Mouse (Mus musculus) liver, embryonic 16.5 days (tissue): ENCODE results near the gene Jak3. TPM values are rescaled to one million over a fixed set of nuclear protein-coding genes. Genes with fewer than 3 reads are reported as not detected.

Source experiments
- ATAC-seq: fragments of 200-750 bp; cut with Nextera tagmentation; 2 replicates; pipeline ENCODE4 v1.8.0; 2017; ENCODE audit warnings: low read depth, mild to moderate bottlenecking, moderate number of reproducible peaks, moderate library complexity
- H3K27ac ChIP-seq: fragments of 300-500 bp; sonication (generic); 2 replicates; pipeline ENCODE4 v1.5.1; 2014; ENCODE audit warnings: mild to moderate bottlenecking, low read length
- H3K27me3 ChIP-seq: fragments of 300-500 bp; sonication (generic); 2 replicates; pipeline ENCODE4 v1.6.1; 2014; ENCODE audit warnings: low read depth, low read length, mixed read lengths; ENCODE audit not compliant: control insufficient read depth, insufficient read depth
- H3K36me3 ChIP-seq: fragments of 300-500 bp; sonication (generic); 2 replicates; pipeline ENCODE4 v1.6.1; 2014; ENCODE audit warnings: mild to moderate bottlenecking; ENCODE audit not compliant: control insufficient read depth, insufficient read depth
- H3K4me1 ChIP-seq: fragments of 300-500 bp; sonication (generic); 2 replicates; pipeline ENCODE4 v1.6.1; 2014; ENCODE audit warnings: low read depth, low read length, mixed read lengths; ENCODE audit not compliant: control insufficient read depth
- H3K4me2 ChIP-seq: fragments of 300-500 bp; sonication (generic); 2 replicates; pipeline ENCODE4 v1.6.1; 2014; ENCODE audit warnings: low read depth, low read length, mixed read lengths
- H3K4me3 ChIP-seq: fragments of 300-500 bp; sonication (generic); 2 replicates; pipeline ENCODE4 v1.5.1; 2014; ENCODE audit warnings: low read depth, mild to moderate bottlenecking, low read length
- H3K9ac ChIP-seq: fragments of 300-500 bp; sonication (generic); 2 replicates; pipeline ENCODE4 v1.6.1; 2014; ENCODE audit warnings: low read depth, low read length
- H3K9me3 ChIP-seq: fragments of 300-500 bp; sonication (generic); replicated peaks from 2 replicates; pipeline ENCODE4 v1.6.1; 2016; ENCODE audit warnings: low read length; ENCODE audit not compliant: control insufficient read depth
- WGBS: fragments of 180-500 bp; shearing (Covaris S2); extraction: QIAGEN DNeasy Blood & Tissue Kit; methylation state at CpG from one replicate; pipeline ENCODE4 v1.1.7; 2014; ENCODE audit not compliant: insufficient replicate concordance; 5-methylcytosine and 5-hydroxymethylcytosine counted together
- polyA plus RNA-seq: library from polyadenylated mRNA; unstranded; fragments of >200 nt; fragmentation: Nextera tagmentation; extraction: Ambion mirVana; gene quantifications from 2 replicates; pipeline ENCODE4 v1.2.1, GENCODE M21; 2015

Jak3 gene
- polyA plus RNA-seq, 1 experiment from 2014 or later: 6.3 TPM

DNA sequence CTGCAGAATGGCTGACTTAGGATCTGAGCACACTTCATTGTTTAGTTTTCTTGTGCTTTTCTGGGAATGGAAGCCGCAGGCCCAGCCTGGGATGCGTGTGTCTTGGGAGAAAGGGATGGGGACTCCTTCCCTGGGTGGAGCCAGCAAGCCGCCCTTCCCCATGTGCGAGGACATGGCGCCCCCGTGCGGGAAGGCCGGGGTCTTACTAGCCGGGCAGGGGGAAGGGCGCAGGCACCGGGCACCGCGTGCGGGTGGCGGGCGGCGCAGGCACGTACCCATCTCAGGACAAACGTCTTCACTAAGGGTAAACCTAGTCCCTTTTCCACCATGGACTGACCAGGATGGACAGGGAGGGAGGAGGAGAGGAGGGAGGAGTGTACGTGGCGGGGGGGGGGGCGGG is 42.9 kb upstream of the Jak3 start:
- H3K27me3 ChIP-seq: peaks cover 43% of the 10 kb centered on the region
- no peak overlapping the region for H3K4me3 ChIP-seq
- 4% methylated on average over 19 of the region's 22 CpGs for WGBS
- H3K9ac ChIP-seq: no peak overlapping the region
- H3K36me3 ChIP-seq: no peaks in the 10 kb centered on the region
- no peak for ATAC-seq
- H3K4me1 ChIP-seq: peaks cover 25% of the 10 kb centered on the region
- 0 out of 2 replicates have a peak overlapping the region, but pooled peaks have one; percentile 34 for H3K4me2 ChIP-seq
- H3K27ac ChIP-seq: no peak overlapping the region
- H3K9me3 ChIP-seq: no peaks in the 10 kb centered on the region

DNA sequence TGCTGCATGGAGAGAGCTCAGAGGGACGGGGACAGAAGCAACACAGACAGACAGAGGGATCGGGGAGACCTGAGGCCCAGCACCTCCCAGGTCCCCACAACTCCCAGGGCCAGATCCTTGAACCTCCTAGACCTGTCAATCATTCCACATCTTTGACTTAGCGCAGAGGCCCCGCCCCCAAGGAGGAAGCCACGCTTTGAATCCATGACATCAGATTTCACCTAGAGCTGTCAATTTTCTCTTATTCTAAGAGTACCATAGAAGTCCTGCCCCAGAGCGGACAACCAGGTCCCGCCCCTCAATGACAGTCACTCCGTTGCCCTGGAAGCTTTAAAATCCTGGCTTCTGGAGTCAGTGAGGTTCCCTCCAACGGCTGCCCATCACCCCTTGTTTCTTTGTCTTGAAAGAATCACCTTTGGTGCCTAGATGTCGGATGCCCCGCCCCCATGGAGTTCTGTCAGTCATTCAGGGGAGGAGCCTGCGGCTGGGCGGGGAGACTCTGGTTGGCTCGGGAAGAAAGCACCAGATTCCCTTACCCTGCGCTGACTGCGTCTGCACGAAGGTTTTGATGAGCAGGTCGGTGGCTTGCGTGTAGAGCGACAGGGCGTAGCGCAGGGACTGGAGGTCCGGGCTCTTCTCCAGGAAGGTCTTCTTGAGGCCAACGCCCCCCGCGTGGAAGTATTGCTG is 42.0 kb upstream of the Jak3 start:
- WGBS: 2% methylated on average over 26 of the region's 26 CpGs
- H3K4me1 ChIP-seq: peaks cover 15% of the 10 kb centered on the region
- H3K36me3 ChIP-seq: no peaks in the 10 kb centered on the region
- H3K9ac ChIP-seq: no peak overlapping the region
- no peaks in the 10 kb centered on the region for H3K9me3 ChIP-seq
- no peak for ATAC-seq
- H3K27me3 ChIP-seq: peaks cover 43% of the 10 kb centered on the region
- no peak overlapping the region for H3K4me2 ChIP-seq
- no peak overlapping the region for H3K27ac ChIP-seq
- no peak overlapping the region for H3K4me3 ChIP-seq

DNA sequence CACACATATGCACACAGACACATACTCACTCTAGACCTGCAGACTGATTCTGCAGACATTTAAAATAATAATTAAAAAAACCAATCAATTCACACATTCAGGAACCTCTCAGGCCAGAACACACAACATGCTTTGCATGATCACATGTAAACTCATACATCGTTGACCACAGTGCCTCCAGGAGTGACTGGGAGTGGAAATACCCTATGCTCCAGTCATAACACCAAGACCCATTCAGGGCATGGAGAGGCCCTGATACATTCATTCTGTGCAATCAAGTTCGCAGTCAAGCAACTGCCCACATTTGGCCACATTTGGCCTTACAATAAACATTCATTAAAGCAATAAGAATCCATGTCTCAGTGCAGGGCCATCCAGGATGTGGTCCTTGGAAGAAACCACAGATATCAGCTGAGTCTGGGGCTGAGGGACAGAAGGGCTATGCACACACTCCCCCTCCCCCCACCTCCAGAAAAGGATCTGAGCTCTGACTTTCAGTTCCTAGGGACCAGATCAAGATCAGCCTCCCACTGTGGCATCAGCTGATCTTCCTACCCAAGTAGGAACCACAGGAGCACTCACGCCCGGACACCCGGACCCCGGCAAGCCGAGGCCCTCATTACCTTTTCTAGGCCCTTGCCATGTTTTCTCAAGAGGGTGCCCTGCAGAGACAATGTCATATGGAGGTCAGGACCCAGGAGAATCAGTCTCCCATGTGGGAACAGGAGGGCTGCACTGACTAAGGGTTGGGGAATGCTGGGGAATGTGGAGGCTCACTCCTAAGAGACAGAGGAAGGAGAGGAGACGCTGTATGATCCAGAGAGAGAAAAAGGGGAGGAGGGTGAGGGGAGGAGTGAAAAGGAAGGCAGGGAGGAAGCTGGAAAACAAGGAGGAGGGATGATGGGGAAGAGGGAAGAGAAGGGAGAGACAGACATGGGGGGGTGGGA is 38.7 kb upstream of the Jak3 start:
- WGBS: 60% methylated on average over 8 of the region's 8 CpGs
- no peak for ATAC-seq
- Histone ChIP-seq H3K27me3 (peaks cover 22% of the 10 kb centered on the region), H3K4me2 (no peak overlapping the region), H3K4me1 (peaks cover 6% of the 10 kb centered on the region), H3K4me3 (no peak overlapping the region), H3K36me3 (no peaks in the 10 kb centered on the region), H3K9me3 (no peaks in the 10 kb centered on the region), H3K9ac (no peak overlapping the region), H3K27ac (no peak overlapping the region)

DNA sequence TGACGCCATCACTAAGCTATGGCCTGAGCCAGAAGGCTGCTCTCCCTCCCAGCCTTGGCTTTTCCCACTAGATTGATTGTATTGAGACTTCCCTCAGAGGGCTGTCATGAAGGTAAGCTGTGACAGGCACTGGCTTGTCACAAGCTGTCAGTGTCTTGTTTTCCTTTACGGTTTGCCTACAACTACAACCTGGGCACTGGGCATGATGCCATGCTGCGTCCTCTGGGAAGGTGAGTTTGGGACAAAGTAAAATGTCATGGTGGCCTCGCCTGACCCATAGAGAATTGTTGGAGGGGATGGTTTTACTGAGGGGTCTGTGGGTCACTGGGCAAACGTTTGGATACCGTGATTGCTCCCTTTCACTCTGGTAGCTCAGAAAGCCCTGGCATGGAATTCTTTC is 37.8 kb upstream of the Jak3 start:
- Histone ChIP-seq H3K4me3 (no peak overlapping the region), H3K9me3 (no peaks in the 10 kb centered on the region), H3K4me2 (no peak overlapping the region), H3K4me1 (peaks cover 6% of the 10 kb centered on the region), H3K27ac (no peak overlapping the region), H3K27me3 (peaks cover 15% of the 10 kb centered on the region), H3K36me3 (no peaks in the 10 kb centered on the region), H3K9ac (no peak overlapping the region)
- 58% methylated on average over 6 of the region's 6 CpGs for WGBS
- ATAC-seq: no peak

DNA sequence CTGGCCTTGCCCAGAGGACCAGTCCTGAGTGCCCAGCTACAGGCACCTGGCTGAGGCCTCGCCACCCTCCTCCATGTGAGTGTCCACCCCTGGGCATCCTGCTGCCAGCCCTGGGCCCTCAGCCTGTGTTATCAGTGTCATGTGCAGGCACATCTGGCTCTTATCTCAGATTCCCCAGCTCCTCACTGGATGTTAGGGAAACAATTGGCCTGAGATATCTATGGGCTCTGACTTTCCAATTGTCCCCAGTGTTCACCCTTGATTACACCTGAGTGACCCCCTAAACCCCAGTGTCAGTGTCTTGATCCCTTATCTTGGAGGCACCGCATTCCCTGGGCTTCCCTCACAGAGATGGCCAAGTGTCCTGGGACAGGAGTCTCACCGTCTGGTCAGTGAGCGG is 36.8 kb upstream of the Jak3 start:
- H3K4me3 ChIP-seq: no peak overlapping the region
- H3K4me2 ChIP-seq: no peak overlapping the region
- no peak for ATAC-seq
- peaks cover 2% of the 10 kb centered on the region for H3K4me1 ChIP-seq
- no peak overlapping the region for H3K9ac ChIP-seq
- H3K36me3 ChIP-seq: no peaks in the 10 kb centered on the region
- H3K27ac ChIP-seq: no peak overlapping the region
- 45% methylated on average over 4 of the region's 4 CpGs for WGBS
- H3K9me3 ChIP-seq: no peaks in the 10 kb centered on the region
- H3K27me3 ChIP-seq: peaks cover 7% of the 10 kb centered on the region

DNA sequence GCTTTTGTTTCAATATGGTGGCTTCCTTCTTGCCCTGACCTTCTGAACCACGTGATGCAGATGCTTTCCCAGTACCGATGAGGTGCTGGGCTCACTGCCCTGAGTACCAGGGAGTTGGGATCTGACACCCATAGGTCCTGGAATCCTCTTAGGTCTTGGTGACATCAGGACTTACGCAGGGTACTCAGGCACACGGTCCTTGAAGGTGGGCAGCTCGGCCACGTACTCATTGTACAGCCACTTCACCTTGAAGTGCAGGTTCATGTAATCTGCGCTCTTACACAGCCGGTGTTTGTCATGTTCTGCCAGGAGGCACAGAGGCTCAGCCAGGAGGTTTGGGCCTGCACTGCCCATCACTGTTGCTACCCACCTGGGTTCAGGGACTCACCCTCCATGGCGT is 30.6 kb upstream of the Jak3 start:
- H3K4me2 ChIP-seq: no peak overlapping the region
- H3K27ac ChIP-seq: no peak overlapping the region
- no peaks in the 10 kb centered on the region for H3K4me1 ChIP-seq
- H3K27me3 ChIP-seq: no peaks in the 10 kb centered on the region
- no peak overlapping the region for H3K4me3 ChIP-seq
- no peak for ATAC-seq
- 64% methylated on average over 9 of the region's 9 CpGs for WGBS
- H3K9me3 ChIP-seq: no peaks in the 10 kb centered on the region
- H3K36me3 ChIP-seq: no peaks in the 10 kb centered on the region
- H3K9ac ChIP-seq: no peak overlapping the region

DNA sequence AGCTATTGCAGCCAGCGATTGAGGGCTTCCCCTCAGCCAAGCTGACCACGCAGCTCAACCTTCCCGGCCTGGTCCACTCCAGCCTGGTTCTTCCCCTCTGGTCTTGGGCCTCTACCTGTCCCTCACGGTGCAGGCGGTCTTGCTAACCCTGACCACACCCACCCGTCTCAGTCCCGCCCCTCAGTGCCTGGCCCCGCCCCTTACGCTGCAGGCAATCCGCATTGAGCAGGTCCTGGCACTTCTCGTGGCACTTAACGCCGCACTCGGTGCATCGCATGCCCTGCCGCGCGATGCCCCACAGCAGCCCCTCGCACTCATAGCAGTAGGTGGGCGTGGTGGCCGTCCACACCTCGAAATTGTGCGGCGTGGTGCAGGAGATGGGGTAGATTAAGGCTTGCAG is 21.5 kb upstream of the Jak3 start:
- peak; percentile 32; the same call in 1 of the 2 replicates for ATAC-seq
- no peaks in the 10 kb centered on the region for H3K9me3 ChIP-seq

DNA sequence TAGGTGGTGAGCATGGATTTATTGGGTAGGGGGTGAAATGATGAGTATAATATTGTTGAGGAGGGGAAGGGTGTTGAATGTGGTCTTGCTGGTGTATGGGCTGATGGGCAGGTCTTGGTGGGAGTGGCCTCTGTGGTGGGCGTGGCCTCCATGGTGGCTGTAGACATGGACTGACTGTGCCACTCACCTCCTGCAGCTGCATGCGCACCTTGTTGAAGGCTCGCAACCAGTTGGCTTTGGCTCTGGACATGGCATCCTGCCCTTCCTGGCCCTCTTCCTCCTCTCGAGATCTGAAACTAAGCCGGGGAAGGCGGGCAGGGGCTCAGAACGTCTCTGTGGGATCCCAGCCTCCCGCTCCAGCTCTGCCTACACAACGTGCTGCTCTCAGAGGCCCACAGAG is 18.3 kb upstream of the Jak3 start:
- Histone ChIP-seq H3K4me2 (no peak overlapping the region), H3K36me3 (no peaks in the 10 kb centered on the region), H3K4me3 (no peak overlapping the region), H3K27ac (no peak overlapping the region), H3K9ac (no peak overlapping the region), H3K4me1 (peaks cover 4% of the 10 kb centered on the region), H3K27me3 (peaks cover 56% of the 10 kb centered on the region), H3K9me3 (no peaks in the 10 kb centered on the region)
- WGBS: 22% methylated on average over 9 of the region's 9 CpGs
- no peak for ATAC-seq

More for the DNA sequence above, 21.5 kb upstream of the Jak3 start:
- no peaks in the 10 kb centered on the region for H3K36me3 ChIP-seq
- WGBS: 2% methylated on average over 24 of the region's 24 CpGs
- H3K9ac ChIP-seq: no peak overlapping the region
- no peak overlapping the region for H3K4me3 ChIP-seq
- H3K4me1 ChIP-seq: peaks cover 4% of the 10 kb centered on the region
- H3K27ac ChIP-seq: no peak overlapping the region
- peak overlapping the region; percentile 30; the same call in 1 of the 2 replicates for H3K4me2 ChIP-seq
- H3K27me3 ChIP-seq: peaks cover 44% of the 10 kb centered on the region

DNA sequence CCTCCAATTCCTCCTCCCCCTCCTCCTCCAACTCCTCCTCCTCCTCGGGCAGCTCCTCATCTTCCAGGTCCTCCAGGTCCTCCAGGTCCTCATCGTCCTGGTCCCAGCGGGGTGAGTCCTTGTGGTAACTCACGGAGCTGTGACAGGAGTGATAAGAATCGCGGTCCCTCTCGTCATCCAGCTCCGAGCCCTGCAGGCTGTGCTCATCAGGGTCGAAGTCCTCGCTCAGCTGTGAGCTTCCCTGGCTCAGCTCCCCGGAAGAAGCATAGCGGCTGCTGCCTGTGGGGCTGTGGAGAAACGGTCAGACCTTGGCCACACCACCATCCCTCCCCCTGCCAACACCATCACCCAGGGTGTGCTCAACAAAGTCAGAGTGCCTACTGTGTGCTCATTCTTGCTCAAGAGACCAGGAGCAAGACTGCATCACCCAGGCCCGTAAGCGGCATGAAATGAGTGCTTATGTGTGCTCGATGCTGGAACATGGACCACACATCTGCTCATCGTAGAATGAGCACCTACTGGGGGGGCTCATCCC is 17.5 kb upstream of the Jak3 start:
- no peak overlapping the region for H3K4me3 ChIP-seq
- no peaks in the 10 kb centered on the region for H3K36me3 ChIP-seq
- H3K9ac ChIP-seq: no peak overlapping the region
- H3K4me1 ChIP-seq: peaks cover 4% of the 10 kb centered on the region
- no peak for ATAC-seq
- no peak overlapping the region for H3K27ac ChIP-seq
- no peaks in the 10 kb centered on the region for H3K9me3 ChIP-seq
- H3K27me3 ChIP-seq: peaks cover 54% of the 10 kb centered on the region
- H3K4me2 ChIP-seq: peak overlapping the region; percentile 17; the same call in 1 of the 2 replicates
- WGBS: 18% methylated on average over 17 of the region's 17 CpGs
